Mouse (Mus musculus) hindbrain, embryonic 11.5 days (tissue): ENCODE data around the gene Mrc2. TPM values are rescaled to one million over a fixed set of nuclear protein-coding genes. Genes with fewer than 3 reads are reported as not detected.

Experiments used
- ATAC-seq: fragments of 200-750 bp; cut with Nextera tagmentation; 2 replicates; pipeline ENCODE4 v1.8.0; 2017; ENCODE audit warnings: mild to moderate bottlenecking, moderate TSS enrichment, moderate library complexity; ENCODE audit not compliant: low FRiP score
- DNase-seq: peaks from one replicate; pipeline ENCODE4 v3.0.0-alpha.2; 2015; ENCODE audit warnings: low spot score
- H3K27ac ChIP-seq: fragments of 300-500 bp; sonication (generic); 2 replicates; pipeline ENCODE4 v1.5.1; 2014; ENCODE audit warnings: mild to moderate bottlenecking, low read depth, low read length
- H3K27me3 ChIP-seq: fragments of 300-500 bp; sonication (generic); 2 replicates; pipeline ENCODE4 v1.6.1; 2014; ENCODE audit warnings: mild to moderate bottlenecking, low read length, moderate library complexity, mixed read lengths; ENCODE audit not compliant: control insufficient read depth, insufficient read depth
- H3K36me3 ChIP-seq: fragments of 300-500 bp; sonication (generic); 2 replicates; pipeline ENCODE4 v1.6.1; 2014; ENCODE audit warnings: mild to moderate bottlenecking, low read length, moderate library complexity, mixed read lengths; ENCODE audit not compliant: control insufficient read depth, insufficient read depth
- H3K4me1 ChIP-seq: fragments of 300-500 bp; sonication (generic); replicated peaks from 2 replicates; pipeline ENCODE4 v1.6.1; 2014; ENCODE audit warnings: low read length, mixed read lengths; ENCODE audit not compliant: control insufficient read depth, insufficient read depth
- H3K4me2 ChIP-seq: fragments of 300-500 bp; sonication (generic); replicated peaks from 2 replicates; pipeline ENCODE4 v1.6.1; 2014; ENCODE audit warnings: mild to moderate bottlenecking, low read depth, low read length
- H3K4me3 ChIP-seq: fragments of 300-500 bp; sonication (generic); 2 replicates; pipeline ENCODE4 v1.5.1; 2014; ENCODE audit warnings: low read depth, low read length
- H3K9ac ChIP-seq: fragments of 300-500 bp; sonication (generic); 2 replicates; pipeline ENCODE4 v1.6.1; 2014; ENCODE audit warnings: low read depth, low read length
- H3K9me3 ChIP-seq: fragments of 300-500 bp; sonication (generic); 2 replicates; pipeline ENCODE4 v1.6.1; 2016; ENCODE audit warnings: low read length; ENCODE audit not compliant: control insufficient read depth
- WGBS: fragments of 180-500 bp; shearing (Covaris S2); extraction: QIAGEN DNeasy Blood & Tissue Kit; methylation state at CpG from one replicate; pipeline ENCODE4 v1.1.7; 2014; 5-methylcytosine and 5-hydroxymethylcytosine counted together
- polyA plus RNA-seq: library from polyadenylated mRNA; unstranded; fragments of >200 nt; fragmentation: Nextera tagmentation; extraction: Ambion mirVana; gene quantifications from 2 replicates; pipeline ENCODE4 v1.2.1, GENCODE M21; 2014

The Mrc2 gene
- polyA plus RNA-seq, result 6.6 and 7.2 TPM in 2 replicates

- Histone ChIP-seq H3K9ac (peak within 1 kb of the TSS; percentile 75), H3K4me2 (peak within 1 kb of the TSS; percentile 96), H3K27me3 (peaks cover 2% of the 10 kb centered on the region; the same call in 1 of the 2 replicates), H3K4me3 (peak within 1 kb of the TSS; percentile 61), H3K9me3 (no peaks in the 10 kb centered on the region), H3K27ac (peak within 1 kb of the TSS; percentile 77), H3K36me3 (no peaks in the 10 kb centered on the region), H3K4me1 (peaks cover 4% of the 10 kb centered on the region; the same call in 1 of the 2 replicates)
- DNase-seq (peak; percentile 77), ATAC-seq (peak; percentile 85)
- under 1% methylated on average over 62 of the region's 75 CpGs for WGBS
Measured at GRCm38 (mm10) chr11:105292124-105293071, at the start of gene Mrc2. TSS of gene Mrc2 (plus strand) at chr11:105292643.

DNA sequence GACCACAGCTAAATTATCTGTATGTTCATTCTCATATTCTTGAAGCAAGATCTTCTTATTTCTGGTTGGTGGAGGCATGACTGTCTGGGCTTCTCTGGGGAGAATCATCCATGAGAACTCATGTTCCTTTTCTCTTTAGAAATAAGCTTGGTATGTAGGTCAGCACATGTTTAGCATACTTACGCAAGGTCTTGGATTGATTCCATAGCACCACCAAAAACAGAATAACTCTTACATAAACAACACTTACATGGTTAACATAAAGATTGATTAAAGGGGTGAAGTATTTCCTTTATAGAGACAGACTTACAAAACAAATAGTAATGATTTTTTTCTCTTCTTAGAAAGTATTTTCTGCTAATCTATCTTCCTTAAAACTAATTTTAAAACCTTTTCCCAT is 46.1 kb upstream of the Mrc2 start:
- peaks cover 6% of the 10 kb centered on the region; the same call in 1 of the 2 replicates for H3K36me3 ChIP-seq
- 97% methylated on average over 1 of the region's 1 CpGs for WGBS
- H3K27ac ChIP-seq, result no peak overlapping the region
- H3K4me1 ChIP-seq, result no peaks in the 10 kb centered on the region
- H3K4me2 ChIP-seq, result no peak overlapping the region
- no peak overlapping the region for H3K9ac ChIP-seq
- H3K27me3 ChIP-seq, result no peaks in the 10 kb centered on the region
- DNase-seq, result no peak
- H3K9me3 ChIP-seq, result no peaks in the 10 kb centered on the region
- no peak for ATAC-seq
- H3K4me3 ChIP-seq, result no peak overlapping the region

- Histone ChIP-seq H3K27ac (no peak overlapping the region), H3K27me3 (no peaks in the 10 kb centered on the region), H3K9ac (no peak overlapping the region), H3K4me3 (no peak overlapping the region), H3K36me3 (peaks cover 6% of the 10 kb centered on the region; the same call in 1 of the 2 replicates), H3K9me3 (no peaks in the 10 kb centered on the region), H3K4me2 (no peak overlapping the region), H3K4me1 (no peaks in the 10 kb centered on the region)
- no peak for ATAC-seq
- WGBS, result 91% methylated on average over 6 of the region's 6 CpGs
- DNase-seq, result no peak
Measured at GRCm38 (mm10) chr11:105246785-105247184, 45.7 kb upstream of the Mrc2 start.

DNA sequence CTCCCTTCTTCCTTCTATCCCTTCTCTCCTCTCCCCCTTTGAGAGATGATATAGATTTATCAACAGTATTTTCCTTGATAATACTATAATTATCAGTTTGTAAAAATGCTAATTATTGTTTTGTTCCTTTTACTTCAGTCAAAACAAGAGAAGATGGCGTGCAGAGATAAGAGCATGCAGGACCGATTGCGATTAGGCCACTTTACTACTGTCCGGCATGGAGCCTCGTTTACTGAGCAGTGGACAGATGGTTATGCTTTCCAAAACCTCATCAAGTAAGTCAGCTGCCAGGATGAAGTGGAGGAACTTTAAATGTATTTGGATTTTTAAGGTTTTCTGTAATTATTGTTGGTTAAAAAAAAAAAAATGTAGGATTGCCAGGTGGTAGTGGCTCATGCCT is 45.1 kb upstream of the Mrc2 start:
- no peak overlapping the region for H3K27ac ChIP-seq
- no peak overlapping the region for H3K4me2 ChIP-seq
- DNase-seq (no peak), ATAC-seq (no peak)
- 96% methylated on average over 5 of the region's 5 CpGs for WGBS
- no peak overlapping the region for H3K9ac ChIP-seq
- no peaks in the 10 kb centered on the region for H3K27me3 ChIP-seq
- H3K36me3 ChIP-seq, result peaks cover 3% of the 10 kb centered on the region; the same call in 1 of the 2 replicates
- H3K4me1 ChIP-seq, result no peaks in the 10 kb centered on the region
- H3K4me3 ChIP-seq, result no peak overlapping the region
- no peaks in the 10 kb centered on the region for H3K9me3 ChIP-seq

GRCm38 (mm10) chr11:105259733-105260132 is 32.7 kb upstream of the Mrc2 start:
- 80% methylated on average over 3 of the region's 3 CpGs for WGBS
- H3K27me3 ChIP-seq, result no peaks in the 10 kb centered on the region
- ATAC-seq (no peak), DNase-seq (no peak)
- peaks cover 5% of the 10 kb centered on the region; the same call in 1 of the 2 replicates for H3K36me3 ChIP-seq
- H3K27ac ChIP-seq, result no peak overlapping the region
- H3K4me3 ChIP-seq, result no peak overlapping the region
- no peaks in the 10 kb centered on the region for H3K4me1 ChIP-seq
- no peak overlapping the region for H3K9ac ChIP-seq
- H3K9me3 ChIP-seq, result no peaks in the 10 kb centered on the region
- no peak overlapping the region for H3K4me2 ChIP-seq

DNA sequence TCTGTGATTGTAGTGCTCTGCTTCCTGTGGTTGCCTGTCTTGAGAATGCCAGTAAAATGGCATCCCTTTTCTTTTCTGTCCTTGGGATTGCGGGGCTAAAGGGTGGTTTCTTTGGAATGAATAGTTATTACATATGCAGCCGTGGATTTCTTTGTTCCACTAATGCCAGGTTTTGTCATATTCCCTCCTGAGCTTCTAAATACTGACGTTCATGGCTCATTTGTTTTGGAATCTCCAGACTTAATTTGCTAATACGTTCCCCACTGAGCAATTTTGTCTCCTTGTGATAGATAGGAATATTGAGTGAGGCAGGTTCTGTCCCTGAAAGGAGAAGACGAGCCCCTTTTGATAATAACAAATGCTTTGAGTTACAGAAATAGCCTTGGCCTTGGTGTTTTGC is 31.3 kb upstream of the Mrc2 start:
- Histone ChIP-seq H3K27me3 (no peaks in the 10 kb centered on the region), H3K4me2 (no peak overlapping the region), H3K4me1 (no peaks in the 10 kb centered on the region), H3K36me3 (peaks cover 2% of the 10 kb centered on the region; the same call in 1 of the 2 replicates), H3K27ac (no peak overlapping the region), H3K9me3 (no peaks in the 10 kb centered on the region), H3K9ac (no peak overlapping the region), H3K4me3 (no peak overlapping the region)
- ATAC-seq (no peak), DNase-seq (no peak)
- 50% methylated on average over 5 of the region's 5 CpGs for WGBS

- DNase-seq, result no peak
- no peaks in the 10 kb centered on the region; the same call in 1 of the 2 replicates for H3K36me3 ChIP-seq
- H3K4me3 ChIP-seq, result no peak overlapping the region
- no peaks in the 10 kb centered on the region for H3K9me3 ChIP-seq
- no peak for ATAC-seq
- no peak overlapping the region for H3K9ac ChIP-seq
- H3K27me3 ChIP-seq, result no peaks in the 10 kb centered on the region
- no peak overlapping the region for H3K27ac ChIP-seq
- H3K4me2 ChIP-seq, result no peak overlapping the region
- no peaks in the 10 kb centered on the region for H3K4me1 ChIP-seq
- WGBS, result 80% methylated on average over 4 of the region's 4 CpGs
Measured at GRCm38 (mm10) chr11:105261601-105262351, 30.7 kb upstream of the Mrc2 start.

GRCm38 (mm10) chr11:105264506-105264905 is 27.9 kb upstream of the Mrc2 start:
- no peak for DNase-seq
- no peak overlapping the region for H3K4me3 ChIP-seq
- no peaks in the 10 kb centered on the region for H3K9me3 ChIP-seq
- no peaks in the 10 kb centered on the region for H3K27me3 ChIP-seq
- ATAC-seq, result no peak
- no peak overlapping the region for H3K9ac ChIP-seq
- no peak overlapping the region for H3K27ac ChIP-seq
- no peaks in the 10 kb centered on the region for H3K36me3 ChIP-seq
- no peaks in the 10 kb centered on the region for H3K4me1 ChIP-seq
- H3K4me2 ChIP-seq, result no peak overlapping the region
